Mouse (Mus musculus) adrenal gland, adult 2 months (tissue): ENCODE measurements around the gene Ptprm. TPM values are rescaled to one million over a fixed set of nuclear protein-coding genes. Genes with fewer than 3 reads are reported as not detected.

Experiments used
- DNase-seq: peaks from one replicate; pipeline ENCODE4 v3.0.0; 2021
- polyA plus RNA-seq: library from polyadenylated mRNA; depleted of rRNA; stranded (reverse); fragments of >200 nt; gene quantifications from 2 replicates; pipeline ENCODE4 v1.2.3, GENCODE M21; 2012
- total RNA-seq, 2 experiments: library from RNA; stranded (reverse); gene quantifications; 2 replicates each; pipeline ENCODE4 v1.2.3; 2021

Gene Ptprm
- total and polyA plus RNA-seq, 3 experiments, result 8.6 to 33.3 (median 27.8) TPM

- peak; percentile 9 for DNase-seq
Observed at GRCm38 (mm10) chr17:66769365-66770363, 584.6 kb downstream of the Ptprm start.

- no peak for DNase-seq
Observed at GRCm38 (mm10) chr17:66768689-66769275, 585.5 kb downstream of the Ptprm start.

DNA sequence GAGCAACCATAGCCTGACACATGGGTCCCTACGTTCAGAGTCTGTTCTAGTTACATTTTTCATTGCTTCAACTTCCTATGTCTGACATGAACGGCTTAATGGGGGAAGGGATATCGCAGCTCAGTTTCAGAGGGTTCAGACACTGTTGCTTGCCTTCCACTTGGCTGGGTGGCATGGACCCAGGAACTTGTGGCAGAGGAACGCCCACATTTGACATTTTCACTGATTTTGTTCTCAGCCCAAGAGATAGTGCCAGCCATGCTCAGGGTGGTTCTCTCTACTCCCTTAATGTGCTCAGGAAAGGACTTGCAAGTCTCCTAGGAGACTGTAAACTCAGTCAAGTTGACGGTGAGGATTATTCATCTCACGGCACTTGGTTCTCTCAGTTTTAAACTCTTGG, 588.1 kb downstream of the Ptprm start:
- no peak for DNase-seq

DNA sequence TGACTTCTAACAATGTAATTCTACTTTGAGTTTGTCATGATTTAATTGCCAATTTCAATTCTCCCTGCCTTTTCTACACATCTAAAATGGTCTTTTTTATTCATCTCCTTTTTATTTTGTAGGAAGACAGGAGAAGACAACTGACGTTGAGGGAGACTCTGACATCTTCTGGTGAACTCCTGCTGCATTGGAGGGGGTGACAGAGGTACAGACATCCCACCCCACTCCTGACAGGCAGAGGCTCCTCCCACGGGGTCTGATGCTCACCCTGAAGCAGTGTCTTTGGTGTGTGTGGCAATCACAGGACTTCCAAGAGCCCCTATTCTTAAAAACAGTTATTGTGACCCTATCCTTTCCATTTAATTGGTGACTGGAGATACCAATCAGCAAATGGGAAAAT, 589.8 kb downstream of the Ptprm start:
- DNase-seq, result no peak

GRCm38 (mm10) chr17:66762716-66763115, 591.5 kb downstream of the Ptprm start:
- DNase-seq, result no peak

DNA sequence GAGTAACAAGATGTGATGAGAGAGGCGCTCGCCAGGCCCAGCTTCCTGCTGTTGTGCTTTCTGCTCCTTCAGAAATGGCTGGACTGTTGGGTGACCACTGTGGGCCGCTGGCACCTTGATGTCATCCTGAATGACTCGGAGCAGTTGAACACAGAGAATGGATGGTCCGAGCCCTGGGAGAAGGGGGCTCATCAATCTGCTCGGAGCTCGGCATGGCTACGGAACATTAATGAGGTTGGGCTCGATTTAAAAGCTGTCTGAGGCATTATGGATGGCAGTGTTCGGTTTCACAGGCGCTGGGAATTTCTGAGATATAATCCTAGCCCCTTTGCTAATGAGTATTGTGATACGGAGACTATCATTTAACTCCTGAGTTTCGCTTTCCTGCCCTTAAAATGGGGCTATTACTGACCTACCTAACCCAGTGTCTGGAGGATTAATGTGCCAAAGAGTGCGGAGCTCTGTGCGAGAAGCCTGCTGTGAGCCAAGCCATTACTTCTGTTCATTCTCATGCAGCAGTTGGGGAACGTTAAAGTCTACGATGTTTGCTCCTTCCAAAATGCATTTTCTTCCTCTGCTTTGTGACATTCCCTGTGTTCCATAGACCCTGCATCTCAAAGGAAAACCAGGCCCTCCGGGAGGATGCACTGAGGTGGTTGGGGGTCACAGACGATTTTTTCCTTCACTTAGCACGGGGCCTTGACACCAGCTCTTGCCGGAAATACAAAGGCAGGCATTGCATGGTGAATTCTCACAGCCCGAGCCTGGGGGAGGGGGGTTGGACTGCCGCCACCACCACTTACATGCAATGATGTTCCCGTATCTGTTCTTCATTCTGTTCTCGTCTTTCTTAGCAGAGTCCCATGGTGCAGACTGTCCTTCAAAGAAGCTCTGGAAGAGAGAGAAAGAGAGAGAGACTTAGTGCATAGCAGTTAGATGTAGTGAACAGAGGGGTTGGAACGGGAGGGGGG, 592.6 kb downstream of the Ptprm start:
- no peak for DNase-seq

GRCm38 (mm10) chr17:66757025-66757511, 597.2 kb downstream of the Ptprm start:
- no peak for DNase-seq

DNA sequence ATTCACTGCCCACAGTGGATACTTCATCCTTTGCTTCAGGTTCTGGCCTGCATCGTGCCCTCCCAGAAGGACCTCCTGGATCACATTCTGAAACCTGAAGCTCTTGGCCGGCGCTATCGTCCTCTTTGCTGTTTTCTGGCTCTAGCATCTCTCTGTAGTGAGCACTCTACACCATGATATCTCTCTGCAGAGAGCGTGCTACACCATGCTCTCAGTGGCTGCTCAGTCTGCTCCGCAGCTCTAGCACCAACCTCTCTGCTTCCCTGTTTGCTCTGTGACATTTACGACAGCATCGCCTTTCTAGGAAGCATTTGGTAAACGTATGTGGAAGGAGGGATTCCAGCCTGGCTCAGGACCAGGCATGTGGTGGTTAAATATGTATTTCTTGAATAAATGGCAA, 597.8 kb downstream of the Ptprm start:
- no peak for DNase-seq

DNA sequence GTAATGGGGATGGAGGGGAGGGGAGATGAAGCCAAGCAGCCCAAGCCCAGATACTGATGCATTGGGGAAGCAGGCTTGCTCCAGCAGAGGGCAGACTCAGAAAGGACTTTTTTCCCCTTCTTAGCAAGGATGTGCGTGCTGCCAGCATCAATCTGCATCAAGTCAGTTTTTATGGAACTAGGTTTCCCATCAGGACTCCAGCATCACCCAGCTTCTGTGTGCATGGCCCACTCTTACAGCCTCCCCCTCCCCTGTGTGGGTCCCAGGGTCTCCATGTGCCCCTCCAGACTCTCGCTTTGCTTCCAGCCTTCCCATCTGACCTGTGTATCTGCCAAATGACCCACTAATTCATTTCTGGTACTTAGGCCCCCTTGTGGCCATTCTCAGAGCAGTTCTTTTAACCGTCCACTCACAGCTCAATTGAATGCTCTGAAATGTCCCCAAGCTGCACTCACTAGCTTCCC, 599.0 kb downstream of the Ptprm start:
- peak; percentile 25 for DNase-seq

GRCm38 (mm10) chr17:66754208-66754865, 599.9 kb downstream of the Ptprm start:
- no peak for DNase-seq

DNA sequence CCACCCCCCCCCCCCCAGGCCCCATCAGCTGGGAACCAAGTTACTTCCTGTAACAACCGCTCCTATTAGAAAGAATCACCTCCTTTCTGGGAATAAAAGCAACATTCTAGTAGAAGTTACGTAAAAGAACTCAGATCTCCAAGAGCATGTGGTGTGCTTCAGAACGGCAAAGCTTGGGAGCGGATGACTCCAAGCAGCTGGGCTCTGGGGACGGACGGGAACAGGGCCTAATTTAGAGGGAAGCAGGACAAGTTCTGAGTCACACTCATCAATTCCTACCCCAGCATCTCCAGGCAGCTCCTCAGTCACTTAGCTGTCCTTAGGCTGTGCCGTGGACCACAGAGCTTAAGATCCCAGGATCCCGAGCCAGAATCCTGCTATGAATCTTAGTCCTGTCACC, 602.5 kb downstream of the Ptprm start:
- no peak for DNase-seq

DNA sequence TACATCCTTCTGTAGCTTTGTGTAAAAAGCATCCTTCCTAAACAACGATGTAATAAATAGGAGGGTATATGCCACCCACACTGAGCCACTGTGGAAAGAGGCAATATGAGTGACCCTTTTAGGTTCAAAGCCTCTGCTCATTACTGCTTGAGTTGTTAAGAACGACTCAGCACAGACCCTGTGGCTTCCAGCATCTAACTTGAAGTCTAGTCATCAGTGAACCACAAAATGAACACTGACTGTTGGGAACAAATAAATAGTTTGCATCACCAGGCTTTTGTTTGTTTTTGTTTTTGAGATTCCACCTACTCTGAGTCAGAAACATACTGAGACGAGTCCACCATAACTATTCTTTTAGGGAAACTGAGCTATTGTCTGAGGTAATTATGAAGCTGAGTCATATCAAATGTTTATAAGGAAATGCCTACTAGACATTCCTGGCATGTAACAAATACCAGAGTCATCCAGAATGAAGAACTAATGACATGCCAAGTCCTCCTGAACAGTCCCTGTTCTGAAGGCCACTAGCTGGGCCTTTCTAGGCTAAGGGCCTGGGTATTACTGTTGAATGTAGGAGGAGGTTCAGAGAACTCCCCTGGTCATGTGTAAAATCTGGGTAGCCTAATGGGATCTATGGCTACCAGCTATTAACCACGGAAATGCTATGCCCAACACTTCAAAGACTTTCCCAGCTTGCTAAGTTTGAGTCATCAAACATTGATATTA, 603.6 kb downstream of the Ptprm start:
- no peak for DNase-seq

GRCm38 (mm10) chr17:66749976-66750375, 604.3 kb downstream of the Ptprm start:
- no peak for DNase-seq

GRCm38 (mm10) chr17:66746506-66746905, 607.8 kb downstream of the Ptprm start:
- DNase-seq, result no peak

DNA sequence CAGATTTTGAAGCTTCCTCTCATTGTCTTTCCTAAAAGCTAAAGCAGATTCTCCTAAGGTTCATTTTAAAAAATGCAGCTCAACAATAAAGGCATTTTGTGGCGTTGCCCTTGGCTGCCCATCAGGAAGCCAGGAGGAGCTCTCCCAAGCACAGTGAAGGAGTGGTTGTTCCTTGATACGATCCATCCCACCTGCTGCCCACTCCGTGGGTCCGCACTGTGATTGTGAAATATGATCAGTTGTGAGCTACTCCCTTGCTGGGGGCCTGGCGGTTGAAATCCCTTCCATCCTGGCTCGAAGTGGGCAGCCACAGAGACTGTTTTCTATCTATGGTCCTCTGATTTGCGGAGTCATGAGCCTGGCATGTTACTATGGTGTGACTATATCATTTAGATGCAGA, 610.9 kb downstream of the Ptprm start:
- DNase-seq, result no peak

DNA sequence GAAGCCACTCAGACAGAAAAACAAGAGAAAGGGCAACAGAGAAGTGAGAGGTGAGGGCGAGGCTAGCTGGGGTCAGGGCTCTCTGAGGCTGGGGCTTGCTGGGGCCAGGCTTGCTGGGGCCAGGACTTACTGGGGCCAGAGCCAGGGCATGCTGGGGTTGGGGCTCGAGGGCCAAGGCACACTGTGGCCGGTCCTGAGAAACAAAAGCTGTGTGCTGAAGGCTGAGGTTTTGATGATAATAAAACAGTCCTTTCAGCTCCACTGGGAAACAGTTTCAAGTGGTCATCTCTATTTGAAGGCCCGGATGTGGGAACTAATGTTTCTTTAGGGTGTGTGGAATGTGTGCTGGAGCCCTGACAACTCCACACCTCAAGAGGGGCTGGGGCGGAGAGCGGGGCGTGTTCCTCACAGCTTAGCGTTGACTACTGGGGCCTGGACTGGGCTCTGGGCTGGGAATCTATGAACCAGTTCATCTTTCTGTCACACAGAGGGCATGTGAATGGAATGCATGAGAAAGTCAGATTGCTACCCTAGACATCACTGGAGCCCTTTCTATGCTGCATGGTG, 615.4 kb downstream of the Ptprm start:
- DNase-seq, result no peak

- DNase-seq, result peak; percentile 15
Observed at GRCm38 (mm10) chr17:66738331-66738730, 615.9 kb downstream of the Ptprm start.

DNA sequence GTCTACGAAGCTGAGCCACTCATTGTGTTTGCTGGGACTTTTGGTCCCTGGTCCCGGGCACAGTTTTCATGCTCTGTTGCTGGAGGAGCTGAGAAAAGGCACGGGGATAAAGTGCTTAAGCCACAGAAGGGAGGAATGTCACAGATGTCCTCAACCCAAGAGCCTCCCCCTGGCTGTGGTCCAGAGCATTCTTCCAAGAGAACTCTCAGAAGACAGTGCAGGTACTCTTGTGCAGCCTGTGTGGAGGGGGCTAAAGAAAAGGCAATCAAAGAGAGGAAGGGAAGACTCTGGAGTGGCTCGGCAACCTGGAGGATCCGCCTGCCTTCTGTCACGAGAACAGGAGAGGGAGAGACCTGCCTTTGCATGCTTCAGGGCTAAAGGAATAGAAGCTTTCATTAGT, 617.8 kb downstream of the Ptprm start:
- no peak for DNase-seq

DNA sequence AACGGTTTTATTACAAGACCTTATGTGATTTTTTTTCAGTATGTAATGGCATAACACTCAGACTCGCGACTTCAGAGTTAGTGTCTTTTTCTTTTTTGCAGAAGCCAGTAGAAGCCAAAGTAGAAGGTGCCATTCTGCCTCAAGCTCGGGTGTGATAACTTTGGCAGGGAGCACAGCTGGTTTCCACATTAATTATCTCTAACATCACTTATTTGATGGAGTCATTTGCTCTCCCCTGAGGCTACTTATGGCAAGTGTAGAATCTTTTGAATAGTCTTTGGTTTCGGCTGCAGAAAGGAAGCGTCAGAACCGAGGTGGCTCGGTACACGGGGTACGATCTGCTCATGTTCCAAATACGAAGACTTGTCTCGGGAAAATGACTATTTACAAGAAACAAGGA, 620.7 kb downstream of the Ptprm start:
- DNase-seq, result no peak

- DNase-seq, result no peak
Observed at GRCm38 (mm10) chr17:66729979-66730378, 624.3 kb downstream of the Ptprm start.
